Mouse (Mus musculus) hindbrain, embryonic 16.5 days (tissue): ENCODE measurements around the gene Slc39a1. TPM values are rescaled to one million over a fixed set of nuclear protein-coding genes. Genes with fewer than 3 reads are reported as not detected.

Experiments used
- ATAC-seq: fragments of 200-750 bp; cut with Nextera tagmentation; 2 replicates; pipeline ENCODE4 v1.8.0; 2017; ENCODE audit warnings: moderate TSS enrichment, moderate library complexity
- H3K27ac ChIP-seq: fragments of 300-500 bp; sonication (generic); 2 replicates; pipeline ENCODE4 v1.5.1; 2014; ENCODE audit warnings: low read depth, mild to moderate bottlenecking, control low read depth, low read length, moderate library complexity
- H3K27me3 ChIP-seq: fragments of 300-500 bp; sonication (generic); replicated peaks from 2 replicates; pipeline ENCODE4 v1.6.1; 2014; ENCODE audit warnings: low read length; ENCODE audit not compliant: control insufficient read depth, insufficient read depth
- H3K36me3 ChIP-seq: fragments of 300-500 bp; sonication (generic); 2 replicates; pipeline ENCODE4 v1.6.1; 2014; ENCODE audit warnings: mild to moderate bottlenecking, low read length, moderate library complexity, mixed read lengths; ENCODE audit not compliant: control insufficient read depth, insufficient read depth
- H3K4me1 ChIP-seq: fragments of 300-500 bp; sonication (generic); 2 replicates; pipeline ENCODE4 v1.6.1; 2014; ENCODE audit warnings: low read depth, low read length; ENCODE audit not compliant: control insufficient read depth, insufficient read depth
- H3K4me2 ChIP-seq: fragments of 300-500 bp; sonication (generic); 2 replicates; pipeline ENCODE4 v1.6.1; 2014; ENCODE audit warnings: mild to moderate bottlenecking, low read length, control low read depth, moderate library complexity
- H3K4me3 ChIP-seq: fragments of 300-500 bp; sonication (generic); 2 replicates; pipeline ENCODE4 v1.5.1; 2014; ENCODE audit warnings: mild to moderate bottlenecking, low read length, control low read depth, moderate library complexity
- H3K9ac ChIP-seq: fragments of 300-500 bp; sonication (generic); 2 replicates; pipeline ENCODE4 v1.6.1; 2014; ENCODE audit warnings: low read depth, mild to moderate bottlenecking, control low read depth, low read length, moderate library complexity
- H3K9me3 ChIP-seq: fragments of 300-500 bp; sonication (generic); 2 replicates; pipeline ENCODE4 v1.6.1; 2014; ENCODE audit warnings: mild to moderate bottlenecking, low read length, moderate library complexity; ENCODE audit not compliant: control insufficient read depth
- WGBS: fragments of 180-500 bp; shearing (Covaris S2); extraction: QIAGEN DNeasy Blood & Tissue Kit; methylation state at CpG from one replicate; pipeline ENCODE4 v1.1.7; 2014; 5-methylcytosine and 5-hydroxymethylcytosine counted together
- polyA plus RNA-seq: library from polyadenylated mRNA; unstranded; fragments of >200 nt; fragmentation: Nextera tagmentation; extraction: Ambion mirVana; gene quantifications from 2 replicates; pipeline ENCODE4 v1.2.1, GENCODE M21; 2015

Slc39a1 gene
- polyA plus RNA-seq, 1 experiment from 2014 or later, result 40.3 TPM

DNA sequence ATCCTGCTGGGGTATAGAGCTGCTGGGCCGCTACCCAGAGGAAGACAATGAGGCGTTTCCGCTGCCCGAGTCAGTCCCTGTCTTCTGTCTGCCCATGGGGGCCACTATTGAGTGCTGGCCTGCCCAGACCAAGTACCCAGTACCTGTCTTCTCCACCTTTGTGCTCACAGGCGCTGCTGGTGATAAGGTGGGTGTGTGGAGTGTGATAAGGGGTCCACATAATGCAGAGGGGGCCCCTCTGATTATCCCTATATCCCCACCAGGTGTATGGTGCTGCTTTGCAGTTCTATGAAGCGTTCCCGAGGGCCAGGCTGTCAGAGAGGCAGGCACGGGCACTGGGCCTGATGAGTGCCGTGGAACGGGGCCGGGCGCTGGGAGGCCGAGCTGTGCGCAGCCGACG, 21.0 kb downstream of the Slc39a1 start:
- Histone ChIP-seq H3K9me3 (no peaks in the 10 kb centered on the region), H3K9ac (no peak overlapping the region), H3K27me3 (no peaks in the 10 kb centered on the region), H3K4me1 (peaks cover 10% of the 10 kb centered on the region), H3K36me3 (peaks cover 7% of the 10 kb centered on the region), H3K4me3 (no peak overlapping the region), H3K27ac (no peak overlapping the region), H3K4me2 (no peak overlapping the region)
- 85% methylated on average over 16 of the region's 16 CpGs for WGBS
- ATAC-seq, result no peak

DNA sequence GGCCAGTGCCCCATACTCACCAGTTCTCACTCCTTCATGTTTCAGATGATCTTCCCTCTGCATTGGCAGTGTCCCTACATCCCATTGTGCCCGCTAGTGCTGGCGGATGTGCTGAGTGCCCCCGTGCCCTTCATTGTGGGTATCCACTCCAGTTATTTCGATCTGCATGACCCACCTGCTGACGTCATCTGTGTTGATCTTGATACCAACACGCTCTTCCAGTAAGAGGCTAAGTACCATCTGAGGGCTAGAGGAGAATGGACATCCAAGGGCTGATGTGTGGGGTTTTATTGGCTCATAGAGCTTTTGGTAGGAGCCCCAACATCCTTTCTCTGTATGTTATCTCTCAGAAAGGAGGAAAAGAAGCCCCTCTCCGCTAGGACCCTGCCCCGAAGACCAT, 22.8 kb downstream of the Slc39a1 start:
- peaks cover 10% of the 10 kb centered on the region for H3K4me1 ChIP-seq
- no peak overlapping the region for H3K9ac ChIP-seq
- peaks cover 8% of the 10 kb centered on the region for H3K36me3 ChIP-seq
- 97% methylated on average over 8 of the region's 8 CpGs for WGBS
- H3K4me2 ChIP-seq, result no peak overlapping the region
- no peaks in the 10 kb centered on the region for H3K9me3 ChIP-seq
- H3K27ac ChIP-seq, result no peak overlapping the region
- H3K27me3 ChIP-seq, result no peaks in the 10 kb centered on the region
- ATAC-seq, result no peak
- no peak overlapping the region for H3K4me3 ChIP-seq

DNA sequence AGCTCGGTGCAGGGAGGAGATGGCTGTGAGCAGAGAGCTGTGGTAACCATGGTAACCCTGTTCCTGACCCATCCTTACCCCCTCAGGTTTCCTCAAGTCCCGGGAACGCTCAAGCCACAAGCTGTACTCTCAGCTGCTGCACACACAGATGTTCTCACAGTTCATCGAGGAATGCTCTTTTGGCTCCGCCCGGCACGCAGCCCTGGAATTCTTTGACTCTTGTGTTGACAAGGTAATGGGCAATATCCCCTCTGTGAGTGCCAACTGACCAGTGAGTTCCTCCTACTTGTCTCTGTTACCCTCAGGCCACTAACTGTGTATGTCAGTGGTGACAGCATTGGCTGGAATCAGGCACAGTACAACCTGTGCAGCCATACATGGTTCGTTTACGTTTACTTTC, 24.2 kb downstream of the Slc39a1 start:
- no peaks in the 10 kb centered on the region for H3K4me1 ChIP-seq
- H3K9me3 ChIP-seq, result no peaks in the 10 kb centered on the region
- no peak overlapping the region for H3K4me3 ChIP-seq
- no peaks in the 10 kb centered on the region for H3K27me3 ChIP-seq
- H3K27ac ChIP-seq, result no peak overlapping the region
- H3K9ac ChIP-seq, result no peak overlapping the region
- ATAC-seq, result no peak
- WGBS, result 75% methylated on average over 9 of the region's 9 CpGs
- no peak overlapping the region for H3K4me2 ChIP-seq
- peaks cover 14% of the 10 kb centered on the region for H3K36me3 ChIP-seq

DNA sequence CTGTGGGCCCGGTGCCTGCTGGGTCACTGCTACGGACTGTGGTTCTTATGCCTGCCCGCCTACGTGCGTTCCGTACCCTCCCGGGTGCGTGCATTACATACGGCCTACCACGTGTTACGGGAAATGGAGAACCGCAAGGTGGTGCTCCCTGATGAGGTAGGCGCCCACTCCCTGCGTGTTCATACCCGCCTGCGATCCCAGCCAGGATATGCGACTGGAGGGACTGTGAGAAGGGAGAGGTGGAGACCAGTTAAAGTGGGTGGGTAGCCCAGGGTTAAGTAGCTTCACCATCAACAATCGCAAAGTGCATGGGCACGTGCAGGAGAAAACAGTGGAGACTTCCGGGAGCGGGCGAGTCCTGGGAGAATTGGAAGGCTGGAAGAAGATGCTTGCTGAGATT, 25.9 kb downstream of the Slc39a1 start:
- Histone ChIP-seq H3K4me1 (no peaks in the 10 kb centered on the region), H3K4me2 (no peak overlapping the region), H3K4me3 (no peak overlapping the region), H3K9ac (no peak overlapping the region), H3K9me3 (no peaks in the 10 kb centered on the region), H3K36me3 (peaks cover 19% of the 10 kb centered on the region), H3K27ac (no peak overlapping the region), H3K27me3 (no peaks in the 10 kb centered on the region)
- no peak for ATAC-seq
- 93% methylated on average over 22 of the region's 22 CpGs for WGBS

DNA sequence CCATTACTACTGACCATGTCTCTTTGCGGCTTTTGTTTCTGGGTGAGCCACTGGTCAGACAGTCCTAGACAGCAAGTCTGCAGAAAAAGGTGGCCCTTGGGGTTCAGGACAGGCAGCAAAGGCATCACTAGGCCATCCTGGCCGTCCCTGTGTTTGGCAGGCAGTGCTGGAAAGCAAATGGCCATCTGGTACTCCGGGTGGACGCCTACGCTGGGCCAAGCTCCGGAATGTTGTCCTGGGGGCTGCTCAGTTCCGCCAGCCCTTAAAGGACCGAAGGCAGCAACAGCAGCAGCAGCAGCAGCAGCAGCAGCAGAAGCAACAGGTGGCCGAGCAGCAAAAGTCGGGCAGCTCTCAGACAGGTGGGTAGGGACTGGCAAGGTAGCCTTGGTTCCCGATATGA, 27.3 kb downstream of the Slc39a1 start:
- H3K9ac ChIP-seq, result no peak overlapping the region
- no peak for ATAC-seq
- no peaks in the 10 kb centered on the region for H3K9me3 ChIP-seq
- 92% methylated on average over 11 of the region's 11 CpGs for WGBS
- no peaks in the 10 kb centered on the region for H3K4me1 ChIP-seq
- no peak overlapping the region for H3K4me3 ChIP-seq
- no peak overlapping the region for H3K4me2 ChIP-seq
- H3K27ac ChIP-seq, result no peak overlapping the region
- peaks cover 27% of the 10 kb centered on the region for H3K36me3 ChIP-seq
- H3K27me3 ChIP-seq, result no peaks in the 10 kb centered on the region

DNA sequence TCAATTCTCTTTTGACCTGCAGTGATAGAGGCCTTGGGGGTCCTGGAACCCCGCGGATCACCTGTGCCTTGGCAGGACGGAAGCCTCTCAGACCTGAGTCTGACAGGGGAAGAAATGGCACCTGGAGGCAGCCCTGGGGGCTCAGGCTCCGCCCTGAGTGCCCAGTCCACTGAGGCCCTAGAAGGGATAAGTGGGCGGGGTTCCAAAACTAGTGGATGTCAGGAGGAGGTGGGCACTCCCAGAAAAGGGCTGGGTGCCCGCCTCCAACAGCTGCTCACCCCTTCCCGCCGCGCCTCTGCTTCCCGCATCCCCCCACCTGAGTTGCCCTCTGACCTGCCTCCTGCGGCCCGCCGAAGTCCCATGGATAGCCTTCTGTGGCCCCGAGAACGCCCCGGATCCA, 28.9 kb downstream of the Slc39a1 start:
- Histone ChIP-seq H3K4me3 (no peak overlapping the region), H3K27ac (no peak overlapping the region), H3K9ac (no peak overlapping the region), H3K9me3 (no peaks in the 10 kb centered on the region), H3K36me3 (peaks cover 30% of the 10 kb centered on the region), H3K27me3 (no peaks in the 10 kb centered on the region), H3K4me1 (no peaks in the 10 kb centered on the region), H3K4me2 (no peak overlapping the region)
- WGBS, result 51% methylated on average over 15 of the region's 16 CpGs
- ATAC-seq, result no peak

DNA sequence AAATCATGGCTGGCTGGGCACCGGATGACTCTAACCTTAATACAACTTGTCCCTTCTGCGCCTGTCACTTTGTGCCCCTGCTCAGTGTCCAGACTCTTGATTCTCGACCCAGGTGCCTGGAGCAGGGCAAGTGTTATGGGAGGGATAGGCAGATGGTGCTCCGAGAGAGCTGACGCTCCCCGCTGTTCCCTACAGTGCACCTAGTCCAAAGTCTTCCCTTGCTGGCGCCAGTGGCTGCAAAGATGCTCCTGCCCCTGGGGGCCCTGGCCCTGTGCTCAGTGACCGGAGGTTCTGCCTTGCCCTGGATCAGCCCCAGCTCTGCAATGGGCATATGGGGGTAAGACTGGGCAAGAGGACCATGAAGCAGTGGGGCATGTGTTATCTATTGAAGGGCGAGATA, 29.8 kb downstream of the Slc39a1 start:
- H3K36me3 ChIP-seq, result peaks cover 23% of the 10 kb centered on the region
- H3K9me3 ChIP-seq, result no peaks in the 10 kb centered on the region

DNA sequence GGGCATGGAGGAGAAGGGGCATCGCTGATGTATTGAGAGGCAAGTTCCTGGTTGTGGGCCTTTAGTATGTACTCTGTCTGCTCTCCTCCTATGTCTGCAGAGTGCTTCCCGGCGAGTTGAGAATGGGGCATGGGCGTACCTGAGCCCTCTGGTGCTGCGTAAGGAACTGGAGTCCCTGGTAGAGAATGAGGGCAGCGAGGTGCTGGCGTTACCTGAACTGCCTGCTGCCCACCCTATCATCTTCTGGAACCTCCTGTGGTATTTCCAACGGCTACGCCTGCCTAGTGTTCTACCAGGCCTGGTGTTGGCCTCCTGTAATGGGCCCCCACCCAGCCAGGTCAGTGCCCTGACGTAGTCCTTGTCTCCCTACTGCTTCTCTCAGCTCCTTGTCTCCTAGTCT, 30.2 kb downstream of the Slc39a1 start:
- WGBS, result 95% methylated on average over 10 of the region's 10 CpGs
- Histone ChIP-seq H3K4me3 (no peak overlapping the region), H3K36me3 (peaks cover 22% of the 10 kb centered on the region), H3K27me3 (no peaks in the 10 kb centered on the region), H3K9ac (no peak overlapping the region), H3K9me3 (no peaks in the 10 kb centered on the region), H3K27ac (no peak overlapping the region), H3K4me2 (no peak overlapping the region), H3K4me1 (no peaks in the 10 kb centered on the region)
- no peak for ATAC-seq

More for the DNA sequence above, 29.8 kb downstream of the Slc39a1 start:
- H3K4me2 ChIP-seq, result no peak overlapping the region
- no peak overlapping the region for H3K4me3 ChIP-seq
- no peak overlapping the region for H3K9ac ChIP-seq
- H3K4me1 ChIP-seq, result no peaks in the 10 kb centered on the region
- ATAC-seq, result no peak
- WGBS, result 91% methylated on average over 9 of the region's 9 CpGs
- H3K27me3 ChIP-seq, result no peaks in the 10 kb centered on the region
- no peak overlapping the region for H3K27ac ChIP-seq

DNA sequence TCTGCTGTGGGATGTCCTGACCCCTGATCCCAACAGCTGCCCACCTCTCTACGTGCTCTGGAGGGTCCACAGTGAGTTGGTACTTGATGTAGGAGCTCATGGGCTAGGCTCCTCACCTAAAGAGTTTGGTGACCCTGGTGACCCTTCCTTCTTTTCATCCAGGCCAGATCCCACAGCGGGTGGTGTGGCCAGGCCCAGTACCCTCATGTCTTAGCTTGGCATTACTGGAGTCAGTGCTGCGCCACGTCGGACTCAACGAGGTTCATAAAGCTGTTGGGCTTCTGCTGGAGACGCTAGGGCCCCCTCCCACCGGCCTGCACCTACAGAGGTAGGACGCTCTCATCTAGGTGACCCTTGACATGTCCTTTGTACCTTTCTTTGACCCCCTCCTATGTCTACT, 31.2 kb downstream of the Slc39a1 start:
- no peak for ATAC-seq
- Histone ChIP-seq H3K36me3 (peaks cover 22% of the 10 kb centered on the region), H3K9ac (no peak overlapping the region), H3K9me3 (no peaks in the 10 kb centered on the region), H3K4me2 (no peak overlapping the region), H3K27ac (no peak overlapping the region), H3K4me3 (no peak overlapping the region), H3K4me1 (no peaks in the 10 kb centered on the region), H3K27me3 (no peaks in the 10 kb centered on the region)
- 92% methylated on average over 9 of the region's 9 CpGs for WGBS

DNA sequence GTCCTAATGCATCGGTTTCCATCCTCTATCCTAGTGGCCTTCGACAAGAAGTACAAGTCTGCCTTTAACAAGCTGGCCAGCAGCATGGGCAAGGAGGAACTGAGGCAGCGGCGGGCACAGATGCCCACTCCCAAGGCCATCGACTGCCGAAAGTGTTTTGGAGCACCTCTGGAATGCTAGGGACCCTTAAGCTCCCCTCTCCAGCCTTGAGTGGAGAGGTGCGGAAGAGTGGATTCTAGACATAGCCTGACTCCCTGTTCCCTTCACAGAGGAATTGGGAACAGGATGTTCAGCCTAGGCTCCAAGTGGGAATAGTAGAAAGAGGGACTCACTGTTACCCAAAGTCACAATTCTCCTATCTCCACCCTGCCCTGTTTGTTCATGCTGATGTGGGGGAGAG, 31.8 kb downstream of the Slc39a1 start:
- peaks cover 22% of the 10 kb centered on the region for H3K36me3 ChIP-seq

More for the DNA sequence above, 31.8 kb downstream of the Slc39a1 start:
- H3K4me3 ChIP-seq, result no peak overlapping the region
- ATAC-seq, result no peak
- H3K9ac ChIP-seq, result no peak overlapping the region
- no peaks in the 10 kb centered on the region for H3K27me3 ChIP-seq
- H3K27ac ChIP-seq, result no peak overlapping the region
- H3K9me3 ChIP-seq, result no peaks in the 10 kb centered on the region
- 99% methylated on average over 7 of the region's 7 CpGs for WGBS
- no peak overlapping the region for H3K4me2 ChIP-seq
- no peaks in the 10 kb centered on the region for H3K4me1 ChIP-seq
